Mouse (Mus musculus) E14TG2a.4 (cell line): ENCODE results near the gene Adgrv1.

Source experiments
- CTCF ChIP-seq: conservative IDR thresholded peaks from 2 replicates; pipeline ENCODE4 v1.5.1; 2014; ENCODE audit warnings: low read length
- NANOG ChIP-seq: IDR thresholded peaks from 2 replicates; pipeline ENCODE4 v1.6.1; 2014; ENCODE audit warnings: borderline replicate concordance, low read length, mixed read lengths
- POU5F1 ChIP-seq: IDR thresholded peaks from 2 replicates; pipeline ENCODE4 v1.6.1; 2014; ENCODE audit warnings: low read length, borderline replicate concordance

- TF ChIP-seq CTCF (peak; percentile 99), POU5F1 (no peak), NANOG (no peak)
Measured at GRCm38 (mm10) chr13:81426896-81427755, 205.8 kb downstream of the Adgrv1 start.
